Mouse (Mus musculus): ENCODE measurements around the gene Nlrp14.
A peak's percentile ranks its signal among the peaks of the same experiment; 100 is the strongest.
"Not testable (repeated sequence)": the region's sequence is repeated elsewhere in the genome, so short reads cannot be mapped to it uniquely, and the experiment has no call there.

The Nlrp14 gene

DNA sequence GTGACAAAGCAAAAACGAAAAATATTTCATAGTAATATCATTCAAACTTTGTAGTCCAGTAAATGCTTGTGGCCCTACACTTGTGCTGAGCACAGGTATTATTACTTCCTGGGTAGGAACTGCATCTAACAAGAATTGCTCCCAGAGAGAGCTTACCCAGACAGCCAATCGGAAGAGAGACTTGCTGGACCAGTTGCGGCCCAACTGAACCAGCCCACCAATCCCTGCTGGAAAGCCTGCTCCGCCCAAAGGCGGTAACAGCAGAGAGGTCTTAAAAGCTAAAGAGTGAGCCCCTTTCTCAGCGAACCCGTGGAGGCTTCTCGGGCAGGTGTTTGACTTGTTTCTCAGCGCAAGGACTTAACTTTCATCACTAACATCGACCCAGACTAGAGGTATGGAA lies at the start of gene Nlrp14:
TSS of gene Nlrp14 (plus strand) at position 301 of the 400 bp plus-strand sequence.
- no peak for DNase-seq (ENCODE audit: low spot score)

DNA sequence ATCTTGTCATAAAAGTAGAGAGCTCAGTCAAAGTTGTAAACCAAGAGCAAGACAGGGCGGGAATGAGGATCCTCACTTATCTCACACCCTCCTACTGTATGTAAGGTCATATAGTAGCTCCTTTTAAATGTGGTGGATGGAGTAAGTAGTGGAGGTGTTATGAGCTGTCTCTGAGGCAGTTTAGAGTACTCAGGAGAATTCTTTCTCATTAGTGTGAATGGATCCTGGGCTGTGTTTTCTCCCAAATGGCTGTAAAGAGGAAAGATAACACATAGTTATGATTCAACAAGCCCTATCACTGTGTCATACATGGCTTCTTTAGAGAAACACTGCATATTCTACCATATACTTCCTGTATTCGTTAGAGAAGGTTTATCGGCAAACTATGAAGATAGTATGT lies 35.8 kb upstream of the Nlrp14 start, which contains the start of gene Olfr715:
TSS of gene Olfr715 (minus strand) at position 101 of the 400 bp plus-strand sequence.
- not testable (repeated sequence) for DNase-seq (ENCODE audit: low spot score)

DNA sequence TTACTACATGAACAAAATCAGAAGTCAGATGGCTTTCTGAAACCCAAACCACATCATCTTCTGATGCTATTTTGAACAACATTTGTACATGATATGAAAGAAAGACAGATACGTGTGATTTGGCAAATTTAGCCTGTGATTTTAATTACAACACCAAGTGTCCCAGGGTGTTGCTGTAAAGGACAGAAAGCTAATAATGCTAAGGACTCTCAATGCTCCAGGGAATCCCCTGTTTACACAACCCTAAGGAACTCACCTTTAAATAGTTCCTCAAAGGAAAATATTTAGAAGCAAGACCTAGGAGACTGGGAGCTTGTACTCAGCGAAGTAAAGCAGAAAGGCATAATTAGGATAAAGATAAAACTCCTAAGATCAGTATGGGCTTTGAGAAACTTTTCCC lies 28.8 kb upstream of the Nlrp14 start, which contains the start of gene Olfr716:
TSS of gene Olfr716 (plus strand) at position 301 of the 400 bp plus-strand sequence.
- not testable (repeated sequence) for DNase-seq (ENCODE audit: low spot score)

DNA sequence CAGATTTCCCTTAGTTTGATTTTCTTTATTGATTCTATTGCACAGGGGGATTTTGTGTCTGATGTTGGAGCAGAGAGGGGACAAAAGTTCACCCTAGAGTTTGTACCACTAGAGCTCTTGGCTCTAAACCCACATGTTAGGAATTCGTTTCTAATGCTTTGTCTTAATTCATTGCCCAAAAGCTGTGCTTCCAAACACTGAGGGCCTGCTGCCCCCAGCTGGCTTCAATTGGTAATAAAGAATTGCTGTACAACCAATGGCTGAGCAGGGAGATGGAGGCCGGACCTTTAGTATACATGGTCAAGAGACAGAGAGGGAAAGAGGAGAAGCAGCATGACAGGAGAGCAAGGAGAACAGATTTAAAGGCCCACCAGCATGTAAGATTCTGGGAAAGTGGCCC lies 13.6 kb downstream of the Nlrp14 start:
- no peak for DNase-seq (ENCODE audit: low spot score)

DNA sequence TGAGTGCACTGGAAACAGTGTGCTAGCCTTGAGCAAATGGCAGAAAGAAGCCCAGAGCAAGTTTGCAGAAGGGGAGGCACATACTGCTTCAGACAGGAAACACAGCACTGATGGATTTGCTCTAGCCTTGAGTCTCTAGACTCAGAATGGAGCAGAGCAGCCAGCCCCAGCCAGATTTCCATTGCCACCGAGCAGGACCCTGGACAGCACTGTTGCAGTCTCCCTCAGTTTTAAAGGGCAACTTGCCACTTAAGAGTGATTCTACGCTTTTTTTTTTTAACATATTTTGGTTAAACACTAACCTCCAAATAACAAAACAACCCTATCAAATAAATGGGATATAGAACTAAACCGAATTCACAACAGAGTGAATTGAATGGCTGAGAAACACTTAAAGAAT lies 35.0 kb downstream of the Nlrp14 start:
- no peak for DNase-seq (ENCODE audit: low spot score)

DNA sequence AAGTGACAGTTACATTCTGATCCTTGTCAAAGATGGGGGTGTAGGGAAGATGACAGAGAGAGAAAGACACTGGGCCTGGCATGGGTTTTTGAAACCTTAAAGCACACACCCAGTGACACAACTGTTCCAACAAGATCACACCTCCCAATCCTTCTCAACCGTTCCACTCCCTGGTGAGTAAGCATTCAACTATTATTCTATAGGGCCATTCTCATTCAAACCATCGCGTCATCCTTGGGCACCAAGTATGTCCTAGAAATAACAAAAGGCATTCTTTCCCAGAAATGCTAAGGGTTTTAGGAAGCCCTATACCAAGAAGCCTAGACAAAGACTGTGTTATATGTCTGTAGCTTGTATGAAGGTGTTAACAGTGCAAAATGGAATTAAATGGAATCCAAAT lies 41.1 kb downstream of the Nlrp14 start:
- DNase-seq (ENCODE audit: low spot score), result no peak

DNA sequence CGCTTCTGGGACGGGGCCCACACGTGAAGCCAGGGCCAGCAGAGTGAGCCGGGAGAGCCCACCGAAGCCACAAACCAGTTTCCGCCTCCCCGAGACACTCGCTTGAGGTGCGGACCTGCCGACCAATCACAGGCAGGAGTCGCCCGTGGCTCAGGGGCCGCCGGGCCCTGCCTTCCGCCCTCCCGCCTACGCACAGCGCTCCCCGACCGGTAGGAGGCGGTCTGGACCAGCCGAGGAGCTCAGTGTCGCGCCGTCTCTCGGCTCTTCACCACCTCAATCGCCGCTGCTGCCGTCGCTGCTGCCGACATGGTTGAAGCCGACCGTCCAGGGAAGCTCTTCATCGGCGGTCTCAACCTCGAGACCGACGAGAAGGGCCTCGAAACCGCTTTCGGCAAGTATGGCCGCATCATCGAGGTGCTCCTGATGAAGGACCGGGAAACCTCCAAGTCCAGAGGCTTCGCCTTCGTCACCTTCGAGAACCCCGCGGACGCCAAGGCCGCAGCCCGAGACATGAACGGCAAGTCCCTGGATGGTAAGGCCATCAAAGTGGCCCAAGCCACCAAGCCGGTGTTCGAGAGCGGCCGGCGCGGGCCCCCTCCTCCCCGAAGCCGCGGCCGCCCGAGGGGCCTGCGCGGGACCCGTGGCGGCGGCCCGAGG lies 42.5 kb downstream of the Nlrp14 start, which contains the start of gene Rbmxl2:
TSS of gene Rbmxl2 (plus strand) at position 242 of the 657 bp plus-strand sequence.
- DNase-seq (ENCODE audit: low spot score), result no peak

DNA sequence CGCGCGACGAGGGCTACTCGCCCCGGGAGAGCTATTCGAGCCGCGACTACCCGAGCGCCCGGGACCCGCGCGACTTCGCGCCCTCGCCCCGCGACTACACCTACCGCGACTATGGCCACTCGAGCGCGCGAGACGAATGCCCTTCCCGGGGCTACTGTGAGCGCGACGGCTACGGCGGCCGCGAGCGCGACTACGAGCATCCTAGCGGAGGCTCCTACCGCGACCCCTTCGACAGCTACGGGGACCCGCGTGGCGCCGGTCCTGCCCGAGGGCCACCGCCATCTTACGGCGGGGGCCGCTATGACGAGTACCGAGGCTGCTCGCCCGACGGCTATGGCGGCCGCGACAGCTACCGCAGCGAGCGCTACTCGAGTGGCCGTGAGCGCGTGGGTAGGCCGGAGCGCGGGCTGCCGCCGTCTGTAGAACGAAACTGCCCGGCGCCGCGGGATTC lies 43.4 kb downstream of the Nlrp14 start:
- no peak for DNase-seq (ENCODE audit: low spot score)

DNA sequence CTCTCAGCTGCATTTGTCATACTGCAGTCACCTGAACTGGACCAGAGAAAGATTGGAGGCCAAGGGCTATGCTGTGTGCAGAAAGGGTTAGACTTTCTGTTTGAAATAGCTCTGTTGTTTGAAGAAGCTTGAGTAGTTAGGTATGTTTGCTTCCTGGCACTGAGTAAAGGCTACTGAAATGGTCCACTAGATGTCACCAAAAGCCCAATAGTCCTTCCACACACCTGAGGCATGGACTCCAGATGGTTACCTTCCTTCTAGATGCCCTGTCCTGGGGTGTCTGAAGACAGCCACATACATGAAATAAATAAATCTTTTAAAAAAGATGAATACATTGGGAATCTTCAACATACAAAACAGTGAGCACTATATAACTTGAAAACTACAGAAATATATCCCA lies 48.9 kb downstream of the Nlrp14 start:
- peak; percentile 32 for DNase-seq (ENCODE audit: low spot score)

DNA sequence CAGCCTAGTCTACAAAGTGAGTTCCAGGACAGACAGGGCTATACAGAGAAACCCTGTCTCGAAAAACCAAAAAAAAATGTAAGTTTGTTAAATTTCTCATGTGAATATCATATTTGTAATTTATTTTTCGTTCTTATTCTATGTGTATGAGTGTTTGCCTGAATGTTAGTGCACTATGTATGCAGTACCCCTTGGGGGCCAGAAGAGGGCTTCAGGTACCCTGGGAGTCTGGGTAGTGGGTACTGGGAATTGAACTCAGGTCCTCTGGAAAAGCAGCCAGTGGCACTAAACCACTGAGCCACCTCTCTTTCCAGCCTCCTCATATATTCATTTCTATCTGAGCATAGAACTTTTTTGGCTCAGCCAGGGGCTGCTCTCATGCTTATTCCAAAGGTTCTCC lies 50.1 kb downstream of the Nlrp14 start:
- no peak for DNase-seq (ENCODE audit: low spot score)

DNA sequence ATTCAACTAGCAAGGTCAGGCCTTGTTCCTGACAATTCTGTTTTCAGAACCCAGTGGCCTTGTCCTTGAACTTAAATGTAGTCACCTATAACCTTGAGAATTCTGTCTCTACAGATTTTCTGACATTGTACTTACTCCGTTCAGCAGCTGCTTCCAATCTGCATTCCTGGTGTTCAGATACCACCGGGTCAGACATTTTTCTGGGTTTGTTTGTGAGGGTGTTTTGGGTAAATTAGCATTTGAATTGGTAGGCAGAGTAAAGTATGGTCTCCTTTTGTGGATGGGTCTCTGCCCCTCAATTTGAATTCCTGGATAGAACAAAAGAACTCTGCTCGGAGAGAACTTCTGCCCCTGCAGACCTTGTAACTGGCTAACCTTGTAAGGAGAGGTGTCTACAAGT lies 70.1 kb downstream of the Nlrp14 start:
- DNase-seq (ENCODE audit: low spot score), result no peak

DNA sequence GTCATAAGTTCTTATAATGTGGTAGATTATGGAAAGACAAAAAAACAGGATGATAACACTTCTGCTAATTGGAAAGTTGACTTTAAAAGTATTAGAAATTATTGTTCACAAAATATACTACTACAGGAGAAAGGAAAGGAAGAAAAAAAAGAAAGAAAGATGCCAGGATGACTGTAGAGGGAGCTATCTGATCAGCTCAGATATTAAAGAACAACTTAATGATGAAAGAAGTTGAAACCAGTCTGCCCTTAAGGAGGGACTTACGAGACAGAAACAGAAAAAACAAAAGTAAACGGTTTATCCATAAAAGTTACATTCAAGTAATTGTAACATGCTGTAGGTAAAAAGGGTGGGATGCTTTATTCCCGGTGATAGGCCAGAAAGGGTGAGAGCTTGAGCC lies 70.7 kb downstream of the Nlrp14 start:
- peak; percentile 81 for DNase-seq (ENCODE audit: low spot score)

DNA sequence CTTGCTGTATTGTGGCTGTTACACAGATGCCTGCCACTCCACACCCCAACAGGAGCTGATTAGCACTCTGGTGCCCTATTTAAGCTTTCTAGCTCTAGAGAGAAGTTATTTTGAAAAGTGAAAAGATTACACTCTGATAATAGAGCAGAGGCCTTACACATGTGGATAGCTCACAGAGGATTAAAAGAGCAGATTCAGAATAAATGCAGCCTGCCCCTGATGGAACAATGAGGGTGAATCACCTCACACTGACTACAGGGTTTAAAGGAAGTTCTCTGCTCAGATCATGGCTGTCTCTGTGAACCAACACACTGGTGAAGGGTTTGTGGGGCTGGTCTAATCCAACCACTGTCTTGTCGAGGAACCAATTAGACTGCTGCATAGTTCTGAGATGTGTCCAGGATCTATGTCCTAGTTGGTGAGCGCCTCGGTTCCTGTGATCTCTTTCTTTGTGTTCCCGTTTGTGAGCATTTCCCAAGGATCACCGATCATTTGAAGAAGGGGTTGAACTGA lies 74.6 kb downstream of the Nlrp14 start:
- no peak for DNase-seq (ENCODE audit: low spot score)
